Mouse (Mus musculus) T-helper 2 cell (primary cell): Measurements from ENCODE around the gene Map3k9.

Experiments
- in situ Hi-C: fragments of 300-600 bp; cut with MboI, MseI; formaldehyde crosslinking; loops from one replicate; pipeline ENCODE4 v1.15.1; 2025; ENCODE audit warnings: high pct_unique_total_duplicates

Gene Map3k9

GRCm38 (mm10) chr12:81719161-81719560 is 61.8 kb downstream of the Map3k9 start:
- in situ Hi-C loops, result loop anchor here (10.0 kb wide), 1 partner anchor 1206 kb away; no protein-coding TSS in a partner anchor

- in situ Hi-C loops, result loop anchor here (10.0 kb wide), 1 partner anchor 1212 kb away; no protein-coding TSS in a partner anchor
Measured at GRCm38 (mm10) chr12:81712618-81713017, 68.4 kb downstream of the Map3k9 start.

- in situ Hi-C loops, result no loop called here
Measured at GRCm38 (mm10) chr12:81702903-81703302, 78.1 kb downstream of the Map3k9 start.

- in situ Hi-C loops, result loop anchor here (25.0 kb wide), 1 partner anchor 436 kb away; no protein-coding TSS in a partner anchor
Measured at GRCm38 (mm10) chr12:81698011-81698410, 83.0 kb downstream of the Map3k9 start.

GRCm38 (mm10) chr12:81691177-81691730 is 89.7 kb downstream of the Map3k9 start:
- in situ Hi-C loops, result loop anchor here (25.0 kb wide), 1 partner anchor 429 kb away; no protein-coding TSS in a partner anchor

GRCm38 (mm10) chr12:81690751-81691150 is 90.2 kb downstream of the Map3k9 start:
- in situ Hi-C loops, result loop anchor here (25.0 kb wide), 1 partner anchor 428 kb away; no protein-coding TSS in a partner anchor

- in situ Hi-C loops, result loop anchor here (25.0 kb wide), 1 partner anchor 428 kb away; no protein-coding TSS in a partner anchor
Measured at GRCm38 (mm10) chr12:81690111-81690510, 90.9 kb downstream of the Map3k9 start.

- in situ Hi-C loops, result loop anchor here (25.0 kb wide), 1 partner anchor 427 kb away; no protein-coding TSS in a partner anchor
Measured at GRCm38 (mm10) chr12:81689505-81690056, 91.4 kb downstream of the Map3k9 start.

GRCm38 (mm10) chr12:81688537-81688936 is 92.4 kb downstream of the Map3k9 start:
- in situ Hi-C loops, result loop anchor here (25.0 kb wide), 1 partner anchor 426 kb away; no protein-coding TSS in a partner anchor

- in situ Hi-C loops, result loop anchor here (25.0 kb wide), 1 partner anchor 426 kb away; no protein-coding TSS in a partner anchor
Measured at GRCm38 (mm10) chr12:81687873-81688272, 93.1 kb downstream of the Map3k9 start.

- in situ Hi-C loops, result loop anchor here (25.0 kb wide), 1 partner anchor 424 kb away; no protein-coding TSS in a partner anchor
Measured at GRCm38 (mm10) chr12:81686406-81687117, 94.4 kb downstream of the Map3k9 start.

- in situ Hi-C loops, result loop anchor here (25.0 kb wide), 1 partner anchor 424 kb away; no protein-coding TSS in a partner anchor
Measured at GRCm38 (mm10) chr12:81685981-81686380, 95.0 kb downstream of the Map3k9 start.

- in situ Hi-C loops, result loop anchor here (25.0 kb wide), 1 partner anchor 422 kb away; no protein-coding TSS in a partner anchor
Measured at GRCm38 (mm10) chr12:81684096-81684495, 96.9 kb downstream of the Map3k9 start.

GRCm38 (mm10) chr12:81683395-81683794 is 97.6 kb downstream of the Map3k9 start:
- in situ Hi-C loops, result loop anchor here (25.0 kb wide), 1 partner anchor 421 kb away; no protein-coding TSS in a partner anchor

GRCm38 (mm10) chr12:81679807-81680529 is 101.0 kb downstream of the Map3k9 start:
- in situ Hi-C loops, result loop anchor here (25.0 kb wide), 1 partner anchor 418 kb away; no protein-coding TSS in a partner anchor

GRCm38 (mm10) chr12:81675557-81675956 is 105.4 kb downstream of the Map3k9 start:
- in situ Hi-C loops, result loop anchor here (25.0 kb wide), 1 partner anchor 413 kb away; no protein-coding TSS in a partner anchor
